Mouse (Mus musculus): ENCODE results near the gene Dmkn.
"Not testable (repeated sequence)": the region's sequence is repeated elsewhere in the genome, so short reads cannot be mapped to it uniquely, and the experiment has no call there.

Gene Dmkn

DNA sequence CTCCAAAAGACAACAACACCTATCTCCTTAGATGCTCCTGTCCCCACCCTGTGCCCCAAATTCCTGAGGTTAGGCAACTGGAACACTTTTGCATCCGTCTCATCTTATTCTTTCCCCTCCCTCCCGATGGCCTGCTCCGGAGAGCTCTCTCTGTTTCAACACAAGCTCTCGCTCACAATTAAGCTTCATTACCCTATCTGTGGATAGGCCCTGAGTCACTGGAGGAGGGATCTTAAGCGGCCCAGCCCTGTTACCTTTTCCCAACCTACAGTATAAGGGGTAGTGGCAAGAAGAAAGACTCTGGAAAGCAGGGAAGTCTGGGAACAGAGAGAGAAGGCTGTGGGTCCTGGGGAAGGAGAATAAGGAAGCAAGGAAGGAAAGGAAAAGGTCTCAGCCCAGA is at the start of gene Dmkn:
TSS of gene Dmkn (plus strand) at position 301 of the 400 bp plus-strand sequence.
- DNase-seq, result no peak

DNA sequence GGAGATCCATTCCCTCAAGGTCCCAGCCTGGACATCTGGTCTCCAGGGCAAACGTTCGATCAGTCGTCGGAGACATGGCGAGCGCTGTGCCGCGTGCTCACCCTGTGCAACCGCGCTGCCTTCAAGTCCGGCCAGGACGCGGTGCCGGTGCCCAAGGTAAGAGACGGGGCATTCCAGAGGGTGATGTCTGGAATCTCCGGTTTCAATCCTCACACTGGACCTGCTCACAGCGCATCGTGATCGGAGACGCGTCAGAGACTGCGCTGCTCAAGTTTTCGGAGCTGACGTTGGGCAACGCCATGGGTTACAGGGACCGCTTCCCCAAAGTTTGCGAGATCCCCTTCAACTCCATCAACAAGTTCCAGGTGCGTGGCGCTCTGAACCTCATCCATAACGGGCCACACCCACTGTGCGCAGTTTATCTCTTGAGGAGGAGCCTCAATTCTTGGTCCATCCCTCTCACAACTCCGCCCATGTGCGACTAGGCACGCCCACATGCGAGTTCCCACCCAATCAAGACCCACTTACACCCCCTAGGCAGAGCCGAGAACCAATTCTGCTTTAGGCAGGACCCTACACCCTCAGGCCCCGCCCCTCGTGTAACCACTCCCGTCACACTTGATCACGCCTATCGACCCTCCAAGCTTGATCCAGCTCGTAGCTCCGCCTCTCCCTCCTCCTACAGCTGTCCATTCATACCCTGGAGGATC is 46.4 kb upstream of the Dmkn start:
- DNase-seq, result peak; percentile 67

GRCm38 (mm10) chr7:30717716-30718046 is 45.9 kb upstream of the Dmkn start:
- no peak for DNase-seq

DNA sequence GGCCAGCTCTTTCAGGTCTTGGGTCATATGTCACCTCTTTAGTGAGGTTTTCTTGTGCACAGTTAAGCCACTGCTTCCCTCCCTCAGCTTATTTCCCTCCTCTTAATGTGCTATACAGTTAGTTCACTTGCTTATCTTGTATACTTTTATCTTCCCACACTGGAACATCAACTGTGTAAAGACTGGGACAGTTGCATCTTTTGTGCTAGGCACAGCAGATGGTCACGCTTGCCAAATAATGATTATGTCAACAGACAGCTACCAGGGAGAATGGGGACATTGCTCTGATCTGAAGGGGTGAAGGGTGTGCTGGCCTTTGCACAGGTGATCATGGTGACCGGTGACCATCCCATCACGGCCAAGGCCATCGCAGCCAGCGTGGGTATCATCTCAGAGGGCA is 43.9 kb upstream of the Dmkn start:
- DNase-seq, result no peak

DNA sequence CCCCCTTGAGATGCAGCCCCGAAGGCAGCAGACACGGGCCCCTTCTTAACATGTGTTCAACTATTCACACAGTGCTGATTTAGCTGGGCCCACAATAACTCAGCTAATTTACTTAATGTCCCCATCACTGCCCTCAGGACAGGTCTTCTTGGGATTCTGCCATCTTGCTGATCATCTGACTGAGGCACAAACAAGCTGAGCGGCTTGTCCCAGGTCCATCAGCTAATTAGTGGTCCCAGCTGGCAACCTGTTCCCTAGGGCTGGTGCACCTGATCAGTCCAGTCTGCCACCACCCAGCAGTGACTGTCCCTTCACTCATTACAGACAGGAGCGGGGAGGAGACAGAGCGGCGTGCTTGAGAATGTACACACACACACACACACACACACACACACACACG is 42.3 kb upstream of the Dmkn start:
- no peak for DNase-seq

DNA sequence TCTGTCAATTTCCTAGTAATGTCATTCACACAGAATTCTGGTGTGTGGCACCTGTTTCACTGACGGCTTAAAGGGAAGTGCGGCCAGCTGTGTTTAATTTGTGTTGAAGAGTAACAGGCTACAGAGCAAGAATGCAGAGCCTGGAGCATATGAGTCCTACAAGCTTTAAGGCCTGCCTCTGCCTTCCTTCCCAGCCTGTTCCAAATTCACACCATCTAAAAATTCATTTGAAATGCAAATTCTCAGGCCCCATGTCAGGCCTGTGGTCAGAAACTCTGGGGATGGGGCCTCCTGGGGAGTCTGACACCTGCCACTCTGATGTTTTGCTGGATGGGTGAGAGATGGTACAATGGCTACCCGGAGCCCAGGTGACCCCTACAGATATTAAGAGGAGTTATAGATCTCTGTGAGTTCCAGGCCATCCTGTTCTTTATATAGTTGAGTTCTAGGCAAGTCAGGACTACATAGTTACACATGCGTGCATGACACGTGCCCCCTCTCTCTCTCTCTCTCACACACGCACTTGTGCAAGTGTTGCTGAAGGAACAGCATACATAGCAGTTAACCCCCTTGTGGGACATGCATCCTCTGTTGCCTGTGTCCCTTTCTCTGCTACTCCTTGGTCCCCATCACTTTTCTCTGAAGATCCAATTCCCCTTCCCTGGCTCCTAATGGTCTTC is 40.1 kb upstream of the Dmkn start:
- no peak for DNase-seq

GRCm38 (mm10) chr7:30728214-30728613 is 35.3 kb upstream of the Dmkn start:
- no peak for DNase-seq

DNA sequence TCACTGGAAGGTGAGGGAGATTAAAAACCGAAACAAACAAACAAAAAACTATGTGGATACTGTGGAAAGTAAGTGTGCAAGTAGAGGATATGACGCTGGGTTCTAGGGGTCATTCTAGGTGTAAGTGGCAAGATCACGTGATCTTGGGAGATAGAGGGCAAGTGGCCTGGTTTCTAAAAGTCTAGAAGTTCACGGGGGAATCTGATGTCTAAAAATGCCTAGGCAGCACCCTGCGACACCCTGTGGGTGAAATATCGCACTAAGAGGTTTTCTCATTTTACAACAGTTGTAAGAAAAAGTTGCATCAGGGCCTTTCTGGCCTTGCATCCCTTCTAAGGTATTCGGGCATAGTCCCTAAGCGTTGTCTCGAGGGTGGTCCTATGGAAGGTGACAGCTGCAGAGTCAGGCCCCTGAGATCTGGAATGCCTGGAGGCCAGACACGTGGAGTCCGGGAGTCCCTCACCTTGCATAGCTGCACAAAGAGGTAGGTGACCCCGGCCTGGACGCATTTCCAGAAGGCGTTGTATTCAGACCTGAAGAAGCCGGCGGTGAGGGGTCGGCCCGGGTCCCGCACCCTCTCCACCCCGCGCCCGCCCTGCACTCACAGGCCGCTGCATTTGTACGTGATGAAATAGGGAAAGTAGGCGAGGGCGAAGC is 34.7 kb upstream of the Dmkn start:
- DNase-seq, result no peak

- DNase-seq, result peak; percentile 95
These were observed 34.0 kb upstream of the Dmkn start, which contains the start of gene Tmem147 for GRCm38 (mm10) chr7:30729396-30730063. Tmem147 (minus strand) TSS chr7:30729540.

GRCm38 (mm10) chr7:30730064-30730722 is 33.4 kb upstream of the Dmkn start:
- not testable (repeated sequence) for DNase-seq

DNA sequence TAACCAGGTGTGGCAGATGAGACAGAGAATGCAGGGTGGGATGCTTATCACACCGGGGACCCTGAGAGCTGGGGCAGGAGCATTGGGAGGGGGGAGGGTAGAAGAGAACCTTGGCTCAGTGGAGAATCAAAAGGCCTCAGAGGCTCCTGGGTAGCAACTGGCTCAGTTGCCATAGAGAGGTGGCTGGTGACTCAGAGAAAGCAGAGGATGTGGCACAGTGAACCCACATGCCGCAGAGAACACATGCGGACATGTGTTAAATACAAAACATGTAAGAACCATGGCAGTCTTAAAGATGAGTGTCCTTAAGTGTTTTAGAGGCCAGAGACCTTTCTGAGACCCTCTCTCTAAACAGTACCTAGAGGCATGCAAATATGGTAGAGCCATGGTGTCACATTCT is 27.3 kb upstream of the Dmkn start:
- DNase-seq, result no peak

- not testable (repeated sequence) for DNase-seq
These were observed 21.0 kb upstream of the Dmkn start for GRCm38 (mm10) chr7:30742570-30742969.

DNA sequence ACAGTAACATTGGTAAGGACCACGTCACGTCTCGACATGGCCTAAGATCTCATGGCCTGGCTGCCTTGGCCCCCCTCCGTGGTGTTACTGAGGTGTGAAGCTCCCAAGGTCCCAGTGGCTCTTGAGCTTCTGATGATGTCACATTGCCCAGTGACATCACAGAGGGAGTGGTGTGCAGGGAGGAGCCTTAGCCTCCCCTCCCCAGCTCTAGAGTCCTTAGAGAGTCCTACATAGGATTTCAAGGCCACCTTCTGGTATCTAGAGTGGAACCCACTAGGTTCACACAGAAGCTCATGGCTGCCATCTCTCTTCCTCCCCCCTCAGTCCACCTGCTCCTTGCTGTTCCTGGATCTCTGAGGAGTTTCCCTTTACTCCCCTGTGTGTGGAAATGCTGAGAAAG is 19.9 kb upstream of the Dmkn start, which contains the start of gene Gapdhs:
TSS of gene Gapdhs (minus strand) at position 65 of the 400 bp plus-strand sequence.
- not testable (repeated sequence) for DNase-seq

DNA sequence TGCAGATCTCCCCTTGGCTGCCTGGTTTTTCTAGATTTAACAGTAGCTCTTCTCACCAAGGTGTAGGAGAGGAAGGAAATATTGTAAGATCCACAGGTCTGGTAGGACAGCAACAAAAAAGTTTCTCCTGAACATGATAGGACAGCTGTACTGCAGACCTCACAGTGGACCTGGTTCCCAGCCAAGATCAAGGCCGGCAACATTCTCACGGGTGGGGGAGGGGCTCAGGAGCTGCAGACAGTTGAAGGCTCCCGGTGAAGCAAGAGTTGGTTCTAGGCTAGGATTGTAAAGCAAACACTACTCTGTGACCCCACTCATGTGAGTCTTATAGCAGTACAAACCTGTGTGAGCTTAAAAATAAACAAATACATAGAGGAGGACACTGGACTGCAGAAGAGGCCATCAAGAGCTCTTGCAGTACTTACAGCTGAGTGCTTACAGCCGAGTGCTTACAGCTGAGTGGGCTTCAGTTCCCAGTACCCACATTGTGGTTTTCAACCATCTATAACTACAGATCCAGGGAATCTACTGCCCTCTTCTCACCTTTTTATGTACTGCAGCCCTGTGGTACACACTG is 19.4 kb upstream of the Dmkn start:
- peak; percentile 26 for DNase-seq

DNA sequence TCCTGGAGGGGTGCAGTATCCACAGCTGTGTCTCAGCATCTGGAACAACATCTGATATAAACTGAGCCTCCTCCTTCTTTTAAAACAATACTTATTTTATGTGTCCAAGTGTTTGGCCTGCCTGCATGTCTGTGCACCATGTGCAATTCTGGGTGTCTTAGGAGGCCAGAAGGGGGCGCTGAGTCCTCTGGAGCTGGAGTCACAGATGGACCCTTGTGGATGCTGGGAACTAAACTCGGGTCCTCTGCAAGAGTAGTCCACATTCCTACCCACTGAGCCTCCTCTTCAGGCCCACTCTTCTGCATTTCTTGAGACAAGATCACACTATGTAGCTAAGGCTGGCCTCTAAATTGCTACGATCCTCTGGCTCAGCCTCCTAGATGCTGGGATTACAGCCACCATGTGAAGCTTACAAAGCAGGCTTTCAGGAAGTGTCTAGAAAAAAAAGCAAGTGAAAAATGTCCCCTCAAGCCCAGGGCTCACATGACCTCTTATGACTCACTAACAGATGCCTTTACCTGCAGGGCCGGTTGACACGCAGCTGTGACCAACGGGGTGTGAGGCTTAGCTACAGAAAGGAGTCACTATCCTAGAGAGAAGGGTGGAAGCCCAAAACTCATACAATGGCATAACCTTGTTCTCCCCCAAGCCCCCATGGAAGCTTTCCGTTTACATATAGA is 15.9 kb upstream of the Dmkn start:
- DNase-seq, result no peak

- no peak for DNase-seq
These were observed 13.5 kb upstream of the Dmkn start for GRCm38 (mm10) chr7:30749824-30750606.

GRCm38 (mm10) chr7:30751086-30751669 is 12.4 kb upstream of the Dmkn start, which contains the start of gene Sbsn:
Sbsn (plus strand) TSS chr7:30751471.
- no peak for DNase-seq

- DNase-seq, result no peak
These were observed 6.6 kb upstream of the Dmkn start for GRCm38 (mm10) chr7:30757001-30757400.

DNA sequence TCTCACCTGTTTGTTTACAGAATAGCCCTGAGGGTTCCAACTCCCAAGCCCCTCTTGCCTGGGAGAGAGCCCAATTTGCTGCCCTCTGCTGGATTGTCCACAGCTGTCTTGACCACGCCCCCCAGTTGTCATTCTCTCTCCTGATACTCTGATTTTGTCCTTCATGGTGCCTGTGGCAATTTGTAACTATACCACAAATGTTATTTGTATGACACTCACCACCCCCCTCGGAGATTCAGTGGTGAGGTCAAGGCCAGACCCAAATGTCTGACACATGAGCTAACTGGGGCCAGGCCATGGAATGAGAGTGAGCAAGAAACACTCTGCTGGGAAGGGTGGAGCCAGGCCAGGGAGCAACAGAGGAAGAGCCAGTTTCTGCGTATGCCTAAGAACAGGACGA is 4.7 kb upstream of the Dmkn start:
- DNase-seq, result peak; percentile 17

GRCm38 (mm10) chr7:30761769-30762352 is 1.7 kb upstream of the Dmkn start:
- DNase-seq, result no peak

Data from right cerebral cortex, postnatal 4 days (tissue).